Mouse (Mus musculus): Measurements from ENCODE around the gene Slc25a19.

Gene Slc25a19

DNA sequence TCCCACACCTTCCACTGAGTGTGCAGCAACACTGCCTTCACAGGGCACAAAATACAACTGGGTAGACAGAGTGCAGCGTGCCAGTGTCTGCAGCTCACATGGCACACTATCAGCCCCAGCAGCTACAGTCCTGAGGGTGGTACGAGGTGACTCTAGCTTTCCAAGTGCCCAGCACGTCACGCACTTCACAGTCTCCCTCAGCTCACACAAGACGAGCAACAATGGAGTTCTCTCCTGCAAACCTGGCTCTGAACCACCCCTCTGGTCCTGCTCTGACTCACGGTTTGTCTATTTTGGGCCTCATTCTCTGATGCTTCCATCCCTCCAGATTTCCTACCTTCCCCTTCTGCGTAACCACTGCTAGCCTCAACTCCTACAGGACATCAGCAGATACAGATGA, 28.4 kb downstream of the Slc25a19 start:
- DNase-seq (ENCODE audit: extremely low spot score) = no peak

- DNase-seq (ENCODE audit: extremely low spot score) = no peak
These were observed 29.8 kb downstream of the Slc25a19 start for GRCm38 (mm10) chr11:115598309-115598708.

DNA sequence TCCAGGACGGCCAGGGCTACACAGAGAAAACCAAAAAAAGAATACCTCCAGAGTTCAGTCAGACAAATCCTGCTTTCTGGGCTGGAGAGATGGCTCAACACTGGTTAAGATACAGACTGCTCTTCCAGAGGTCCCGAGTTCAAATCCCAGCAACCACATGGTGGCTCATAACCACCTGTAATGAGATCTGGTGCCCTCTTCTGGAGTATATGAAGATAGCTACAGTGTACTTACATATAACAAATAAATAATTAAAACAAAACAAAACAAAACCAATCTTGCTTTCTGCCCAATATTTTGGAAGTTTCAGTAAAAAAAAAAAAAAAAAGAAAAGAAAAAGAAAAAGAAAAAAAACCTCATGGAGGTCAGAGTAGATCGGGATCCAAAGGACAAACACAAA, 32.9 kb downstream of the Slc25a19 start:
- DNase-seq (ENCODE audit: extremely low spot score) = no peak

GRCm38 (mm10) chr11:115590526-115591075, 37.5 kb downstream of the Slc25a19 start:
- DNase-seq (ENCODE audit: extremely low spot score) = no peak

DNA sequence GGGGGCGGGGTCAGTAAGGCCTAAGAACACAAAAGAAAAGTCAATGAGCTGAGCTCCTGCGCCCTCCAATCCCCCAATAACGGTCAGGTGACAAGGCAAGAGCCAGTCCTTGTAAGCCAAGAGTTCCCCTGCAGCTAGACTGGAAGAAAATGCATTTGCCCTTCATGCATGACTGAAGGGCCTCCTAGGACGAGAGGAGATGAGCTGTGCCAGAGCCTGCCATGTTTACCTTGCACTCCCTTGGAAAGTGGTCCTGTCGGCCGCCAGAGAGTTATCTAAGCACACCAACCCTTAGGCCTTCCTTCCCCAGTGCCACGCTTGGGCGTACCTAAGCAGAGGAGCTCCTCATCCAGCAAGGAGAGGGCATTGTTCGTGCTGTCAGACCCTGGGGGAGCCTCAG, 40.1 kb downstream of the Slc25a19 start:
- no peak for DNase-seq (ENCODE audit: extremely low spot score)

GRCm38 (mm10) chr11:115586403-115586802, 41.7 kb downstream of the Slc25a19 start:
- no peak for DNase-seq (ENCODE audit: extremely low spot score)

DNA sequence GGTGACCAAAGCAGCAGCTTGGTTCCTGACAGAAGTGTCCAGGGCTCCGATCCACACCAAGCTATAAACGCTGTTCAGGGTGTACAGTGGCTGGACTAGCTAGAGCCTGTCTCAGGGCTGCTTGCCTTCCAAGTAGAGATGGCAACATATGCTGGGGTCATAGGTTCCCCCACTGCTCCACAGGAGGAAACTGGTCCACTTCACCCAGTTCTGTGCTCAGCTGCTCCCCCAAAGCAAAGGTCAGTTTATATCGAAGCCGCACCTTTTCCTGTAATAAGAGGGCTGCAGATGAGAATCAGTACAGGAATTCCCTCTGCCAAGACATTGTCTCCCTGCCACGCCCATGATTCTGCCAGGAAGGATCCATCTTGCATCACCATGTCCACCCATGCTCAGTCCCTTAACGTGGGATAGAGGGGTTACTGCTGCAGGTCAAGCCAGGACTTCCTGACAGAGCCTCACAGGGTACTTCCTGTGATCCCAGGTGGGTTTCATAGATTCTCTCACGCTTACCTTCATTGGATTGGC, 42.5 kb downstream of the Slc25a19 start:
- DNase-seq (ENCODE audit: extremely low spot score) = no peak

- no peak for DNase-seq (ENCODE audit: extremely low spot score)
These were observed 43.6 kb downstream of the Slc25a19 start for GRCm38 (mm10) chr11:115584376-115585073.

GRCm38 (mm10) chr11:115582913-115583606, 45.0 kb downstream of the Slc25a19 start:
- no peak for DNase-seq (ENCODE audit: extremely low spot score)

- DNase-seq (ENCODE audit: extremely low spot score) = no peak
These were observed 49.0 kb downstream of the Slc25a19 start for GRCm38 (mm10) chr11:115579080-115579479.

- DNase-seq (ENCODE audit: extremely low spot score) = no peak
These were observed 63.1 kb downstream of the Slc25a19 start for GRCm38 (mm10) chr11:115564961-115565360.
